Mouse (Mus musculus) limb, embryonic 14.5 days (tissue): ENCODE data around the gene Rin3. TPM values are rescaled to one million over a fixed set of nuclear protein-coding genes. Genes with fewer than 3 reads are reported as not detected.

Source experiments
- ATAC-seq: fragments of 200-750 bp; cut with Nextera tagmentation; 2 replicates; pipeline ENCODE4 v1.8.0; 2017; ENCODE audit warnings: low read depth, moderate number of reproducible peaks, moderate TSS enrichment; ENCODE audit not compliant: low FRiP score
- DNase-seq: peaks from one replicate; pipeline ENCODE4 v3.0.0-alpha.2; 2015; ENCODE audit warnings: low spot score
- H3K27ac ChIP-seq: fragments of 300-500 bp; sonication (generic); replicated peaks from 2 replicates; pipeline ENCODE4 v1.5.1; 2014; ENCODE audit warnings: low read depth, mild to moderate bottlenecking, low read length, moderate library complexity, mixed read lengths
- H3K27me3 ChIP-seq: fragments of 300-500 bp; sonication (generic); 2 replicates; pipeline ENCODE4 v1.6.1; 2014; ENCODE audit warnings: low read length, mixed read lengths; ENCODE audit not compliant: control insufficient read depth, insufficient read depth
- H3K36me3 ChIP-seq: fragments of 300-500 bp; sonication (generic); 2 replicates; pipeline ENCODE4 v1.6.1; 2014; ENCODE audit warnings: mild to moderate bottlenecking, low read length, moderate library complexity, mixed read lengths; ENCODE audit not compliant: control insufficient read depth, insufficient read depth
- H3K4me1 ChIP-seq: fragments of 300-500 bp; sonication (generic); 2 replicates; pipeline ENCODE4 v1.6.1; 2014; ENCODE audit warnings: antibody characterized with exemption, low read length, mixed read lengths; ENCODE audit not compliant: control insufficient read depth, insufficient read depth
- H3K4me2 ChIP-seq: fragments of 300-500 bp; sonication (generic); replicated peaks from 2 replicates; pipeline ENCODE4 v1.6.1; 2014; ENCODE audit warnings: low read depth, mild to moderate bottlenecking, low read length, moderate library complexity; ENCODE audit not compliant: severe bottlenecking
- H3K4me3 ChIP-seq: fragments of 300-500 bp; sonication (generic); replicated peaks from 2 replicates; pipeline ENCODE4 v1.5.1; 2014; ENCODE audit warnings: low read length
- H3K9ac ChIP-seq: fragments of 300-500 bp; sonication (generic); 2 replicates; pipeline ENCODE4 v1.6.1; 2014; ENCODE audit warnings: mild to moderate bottlenecking, low read depth, low read length, moderate library complexity; ENCODE audit not compliant: severe bottlenecking
- H3K9me3 ChIP-seq: fragments of 300-500 bp; sonication (generic); 2 replicates; pipeline ENCODE4 v1.6.1; 2016; ENCODE audit warnings: low read length; ENCODE audit not compliant: control insufficient read depth
- POLR2A ChIP-seq: fragments of 200-500 bp; IDR thresholded peaks from 2 replicates; pipeline ENCODE4 v1.8.0; 2012; ENCODE audit warnings: inconsistent platforms, mild to moderate bottlenecking, moderate library complexity, borderline replicate concordance; ENCODE audit not compliant: insufficient read depth, insufficient read length; ENCODE audit errors: extremely low read depth
- WGBS: fragments of 180-500 bp; shearing (Covaris S2); extraction: QIAGEN DNeasy Blood & Tissue Kit; methylation state at CpG from one replicate; pipeline ENCODE4 v1.1.7; 2014; 5-methylcytosine and 5-hydroxymethylcytosine counted together
- polyA plus RNA-seq, 2 experiments: library from polyadenylated mRNA; depleted of rRNA in 1 of 2; stranded (reverse) in 1 of 2; unstranded in 1 of 2; fragments of >200 nt; fragmentation: Nextera tagmentation in 1 of 2; extraction: Ambion mirVana in 1 of 2; gene quantifications; 2 replicates each; pipeline versions ENCODE4 v1.2.1 to v1.2.3; 2012 to 2014

Gene Rin3
- polyA plus RNA-seq, 2 experiments: 10.0 to 10.8 TPM

GRCm38 (mm10) chr12:102285318-102285717 lies 2.5 kb downstream of the Rin3 start:
- H3K27me3 ChIP-seq: no peaks in the 10 kb centered on the region
- DNase-seq (no peak), ATAC-seq (no peak)
- H3K9ac ChIP-seq: no peak overlapping the region
- no peaks in the 10 kb centered on the region for H3K9me3 ChIP-seq
- H3K36me3 ChIP-seq: no peaks in the 10 kb centered on the region
- no peak for TF ChIP-seq POLR2A
- H3K4me1 ChIP-seq: peaks cover 20% of the 10 kb centered on the region
- H3K4me3 ChIP-seq: no peak overlapping the region
- H3K27ac ChIP-seq: no peak overlapping the region
- 59% methylated on average over 6 of the region's 6 CpGs for WGBS
- no peak overlapping the region for H3K4me2 ChIP-seq

GRCm38 (mm10) chr12:102285779-102286178 lies 2.9 kb downstream of the Rin3 start:
- H3K4me3 ChIP-seq: no peak overlapping the region
- WGBS: 80% methylated on average over 5 of the region's 5 CpGs
- no peak overlapping the region for H3K27ac ChIP-seq
- ATAC-seq: no peak
- no peaks in the 10 kb centered on the region for H3K9me3 ChIP-seq
- H3K4me2 ChIP-seq: no peak overlapping the region
- TF ChIP-seq POLR2A: no peak
- peaks cover 20% of the 10 kb centered on the region for H3K4me1 ChIP-seq
- H3K27me3 ChIP-seq: no peaks in the 10 kb centered on the region
- H3K9ac ChIP-seq: no peak overlapping the region
- DNase-seq: no peak
- H3K36me3 ChIP-seq: no peaks in the 10 kb centered on the region

DNA sequence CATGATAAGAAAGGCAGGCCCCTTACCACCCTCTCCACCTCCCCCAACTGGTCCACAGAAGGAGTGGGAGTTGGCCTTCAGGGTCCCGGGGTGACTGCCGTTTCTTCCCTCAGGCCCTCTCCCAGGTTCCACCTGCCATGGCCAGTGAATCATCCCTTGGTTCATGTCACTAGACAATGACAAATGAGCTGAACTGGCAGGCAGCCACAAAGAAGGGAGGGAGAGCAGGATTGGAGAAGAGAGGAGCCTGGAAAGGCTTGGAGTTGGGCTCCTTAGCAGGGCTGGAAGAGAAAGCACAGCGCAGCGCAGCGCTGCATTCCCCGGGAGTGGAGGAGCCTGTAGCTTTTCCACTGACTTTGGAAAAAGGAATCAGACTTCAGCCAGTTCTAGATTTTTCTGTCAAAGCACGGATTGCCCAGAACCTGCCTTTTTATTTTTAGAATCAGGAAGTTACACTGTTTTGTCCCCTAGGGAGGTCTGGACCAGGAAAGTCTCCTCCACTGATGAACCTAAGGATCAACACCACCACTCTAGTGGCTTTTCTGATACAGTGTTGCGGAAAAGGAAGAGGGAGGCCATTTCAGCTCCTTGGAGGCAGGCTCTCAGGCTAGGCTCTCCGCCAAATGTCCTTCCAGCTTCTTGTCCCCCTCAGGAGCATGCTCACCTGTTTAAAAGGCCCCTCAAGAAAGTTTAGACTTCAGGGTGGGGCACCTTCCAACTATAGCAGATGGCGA lies 4.0 kb downstream of the Rin3 start:
- H3K4me1 ChIP-seq: peaks cover 24% of the 10 kb centered on the region
- no peaks in the 10 kb centered on the region for H3K9me3 ChIP-seq
- no peak for TF ChIP-seq POLR2A
- H3K36me3 ChIP-seq: no peaks in the 10 kb centered on the region
- H3K4me3 ChIP-seq: no peak overlapping the region
- H3K27ac ChIP-seq: no peak overlapping the region
- no peak overlapping the region for H3K4me2 ChIP-seq
- ATAC-seq: no peak
- 60% methylated on average over 10 of the region's 10 CpGs for WGBS
- no peaks in the 10 kb centered on the region for H3K27me3 ChIP-seq
- DNase-seq: no peak
- no peak overlapping the region for H3K9ac ChIP-seq

- Histone ChIP-seq H3K27ac (no peak overlapping the region), H3K4me1 (peaks cover 24% of the 10 kb centered on the region), H3K4me2 (no peak overlapping the region), H3K27me3 (no peaks in the 10 kb centered on the region), H3K9ac (no peak overlapping the region), H3K9me3 (no peaks in the 10 kb centered on the region), H3K36me3 (no peaks in the 10 kb centered on the region), H3K4me3 (no peak overlapping the region)
- 79% methylated on average over 6 of the region's 6 CpGs for WGBS
- ATAC-seq: no peak
- no peak for DNase-seq
- TF ChIP-seq POLR2A: no peak
Observed at GRCm38 (mm10) chr12:102287904-102288602, 5.2 kb downstream of the Rin3 start.

DNA sequence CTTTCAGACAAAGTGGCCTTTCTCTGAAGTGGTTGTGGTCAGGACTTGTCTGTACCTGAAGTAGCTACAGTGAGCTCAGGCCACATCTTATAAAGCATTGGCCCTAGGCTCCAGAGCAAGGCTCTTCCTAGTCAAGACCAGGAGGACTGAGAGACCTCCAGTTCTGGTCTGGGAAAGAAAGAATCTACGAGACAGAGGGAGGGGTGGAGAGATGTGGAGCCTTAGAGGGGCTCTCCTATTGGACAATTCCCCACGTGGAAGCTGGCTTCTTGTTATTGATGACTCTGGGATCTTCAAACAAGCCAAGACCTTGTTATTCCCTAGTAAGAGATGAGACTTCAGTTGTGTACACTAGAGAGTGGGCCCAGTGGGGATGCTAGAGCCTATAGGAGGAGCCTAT lies 6.0 kb downstream of the Rin3 start:
- 43% methylated on average over 2 of the region's 2 CpGs for WGBS
- no peak for ATAC-seq
- no peak overlapping the region for H3K9ac ChIP-seq
- no peak for DNase-seq
- TF ChIP-seq POLR2A: no peak
- no peaks in the 10 kb centered on the region for H3K36me3 ChIP-seq
- peaks cover 20% of the 10 kb centered on the region for H3K4me1 ChIP-seq
- H3K27me3 ChIP-seq: no peaks in the 10 kb centered on the region
- H3K9me3 ChIP-seq: no peaks in the 10 kb centered on the region
- no peak overlapping the region for H3K4me2 ChIP-seq
- no peak overlapping the region for H3K27ac ChIP-seq
- H3K4me3 ChIP-seq: no peak overlapping the region
